ENCODE assay signal across 9 mouse cellular contexts in the genomic region with DNA sequence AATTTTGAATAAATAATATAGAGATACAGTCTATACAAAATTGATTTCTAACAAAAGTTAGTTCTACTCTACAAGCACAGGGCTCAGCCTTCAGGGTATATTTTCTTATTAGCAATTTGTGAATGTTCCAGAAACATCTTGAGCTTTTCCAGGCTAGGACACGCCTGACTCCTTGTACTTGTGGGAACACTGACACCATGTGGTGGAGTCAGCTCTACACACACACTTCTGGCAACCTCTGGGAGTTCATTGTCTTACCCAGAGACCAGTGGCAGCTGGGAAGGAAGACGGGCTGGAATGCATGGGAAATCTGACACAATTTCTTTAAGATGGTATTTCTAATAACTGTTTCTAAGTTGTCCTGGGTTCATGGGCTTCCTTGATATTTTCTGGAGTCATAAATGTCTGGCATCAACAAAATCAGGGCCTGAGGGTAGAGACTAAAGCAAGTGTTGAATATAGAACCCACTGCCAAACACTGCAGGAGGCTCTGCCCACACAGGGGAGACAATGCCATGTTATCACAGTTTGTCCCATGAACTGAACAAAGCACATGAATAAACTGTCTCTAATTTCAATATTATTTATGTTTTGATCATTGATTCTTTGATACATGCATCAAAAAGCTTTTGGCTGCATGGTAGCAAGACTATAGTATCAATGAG.
DNase-seq lines count a peak whose midpoint lies in the region; ATAC-seq and TF ChIP-seq lines count a peak whose summit lies in the region.
"Had no signal": no experiment of that assay in that cellular context is flagged by ENCODE, and none has a peak within 500 bp of the region (broad histone marks: within the 10 kb centered on the region; RNA-seq: fewer than 3 reads in every experiment).

No protein-coding gene starts in this region.

- no peaks in the 10 kb centered on the region for H3K36me3 ChIP-seq in C2C12 (ENCODE audit: control insufficient read depth, insufficient read depth)
- no peaks in the 10 kb centered on the region for H3K36me3 ChIP-seq in hindbrain, embryonic 11.5 days (ENCODE audit: control insufficient read depth, insufficient read depth, low read length)

- ATAC-seq in hindbrain, embryonic 11.5 days (ENCODE audit: low FRiP score): peak; percentile 85; the same call in 1 of the 2 replicates

- 17% methylated on average over 2 of the region's 2 CpGs for WGBS in hindbrain, embryonic 11.5 days

- H3ac ChIP-seq in C2C12 (ENCODE audit: control insufficient read depth, insufficient read length, low read depth): no peak overlapping the region

- H3K4me1 ChIP-seq in hindbrain, embryonic 11.5 days (replicated peaks; ENCODE audit: control insufficient read depth, insufficient read depth, low read length): no peaks in the 10 kb centered on the region

- no peaks in the 10 kb centered on the region for H3K79me2 ChIP-seq in C2C12 (ENCODE audit: control insufficient read depth, insufficient read depth)

- DNase-seq in adrenal gland, postnatal 14 days: peak; percentile 64
- peak; percentile 49 to 74 for DNase-seq in frontal cortex, adult 2 months (ENCODE audit: extremely low spot score in 1 of 2, low spot score in 1 of 2)
- peak; percentile 54 for DNase-seq in hindbrain, embryonic 11.5 days (ENCODE audit: low spot score)
- peak; percentile 48 to 54 for DNase-seq in layer of hippocampus, adult 8-10 months (ENCODE audit: low spot score in 2 of 2)
- DNase-seq in lung, postnatal 25 days (ENCODE audit: low spot score): peak; percentile 65
- DNase-seq in right cerebral cortex, postnatal 25 days: peak; percentile 26
- DNase-seq in B cell, adult 2 months: no peak

- H3K9me3 ChIP-seq in hindbrain, embryonic 11.5 days (ENCODE audit: control insufficient read depth, low read length): no peaks in the 10 kb centered on the region

- H3K79me3 ChIP-seq in C2C12 (ENCODE audit: low read depth): no peaks in the 10 kb centered on the region

- no peak overlapping the region for H3K4me3 ChIP-seq in C2C12 (ENCODE audit: insufficient read depth, poor library complexity, severe bottlenecking)
- no peak overlapping the region for H3K4me3 ChIP-seq in hindbrain, embryonic 11.5 days (ENCODE audit: low read depth, low read length)
- H3K4me3 ChIP-seq: myocyte had no signal

- TF ChIP-seq CTCF in C2C12 (IDR thresholded peaks at IDR 0.05; ENCODE audit: control insufficient read depth, insufficient read depth, insufficient read length): peak; percentile 14

- no peak overlapping the region for H3K4me2 ChIP-seq in hindbrain, embryonic 11.5 days (replicated peaks; ENCODE audit: low read depth, low read length)

- no peak overlapping the region for H3K27ac ChIP-seq in hindbrain, embryonic 11.5 days (ENCODE audit: low read depth, low read length)

- no peak overlapping the region for H3K9ac ChIP-seq in hindbrain, embryonic 11.5 days (ENCODE audit: low read depth, low read length)

- H3K27me3 ChIP-seq in C2C12 (ENCODE audit: control insufficient read depth, insufficient read depth, insufficient read length): no peaks in the 10 kb centered on the region
- no peaks in the 10 kb centered on the region for H3K27me3 ChIP-seq in hindbrain, embryonic 11.5 days (ENCODE audit: control insufficient read depth, insufficient read depth, low read length)

TF ChIP-seq in C2C12, 6 proteins besides CTCF, POLR2A, EP300 and RAD21:
- no peak for TF ChIP-seq MYOD1 (IDR thresholded peaks at IDR 0.05; ENCODE audit: control insufficient read depth, insufficient read length, low read depth)

Comparison
In these comparisons a context has a peak if more than half of its experiments do, and no peak if none do; other contexts are left out.
1. DNase-seq: peak in adrenal gland, postnatal 14 days (single experiment), frontal cortex, adult 2 months (2 of 2), hindbrain, embryonic 11.5 days (single experiment), layer of hippocampus, adult 8-10 months (2 of 2), lung, postnatal 25 days (single experiment) and right cerebral cortex, postnatal 25 days (single experiment); none in B cell, adult 2 months (0 of 2).